18 mouse cellular contexts compared by ENCODE assay signal in genomic region chr8:71297439-71297838, GRCm38 (mm10).
"Had no signal": no experiment of that assay in that cellular context is flagged by ENCODE, and none has a peak within 500 bp of the region (broad histone marks: within the 10 kb centered on the region; RNA-seq: fewer than 3 reads in every experiment).

No protein-coding gene starts in this region.

- H3K27ac ChIP-seq: midbrain, embryonic 10.5 days; midbrain, embryonic 13.5 days; neural tube, embryonic 13.5 days had no signal

- H3K4me1 ChIP-seq: midbrain, embryonic 10.5 days; midbrain, embryonic 13.5 days; neural tube, embryonic 13.5 days had no signal

- H3K9ac ChIP-seq: lung, embryonic 14.5 days; midbrain, embryonic 13.5 days; neural tube, embryonic 13.5 days had no signal

- H3K9me3 ChIP-seq: neural tube, embryonic 13.5 days had no signal

- H3K4me3 ChIP-seq: midbrain, embryonic 10.5 days; midbrain, embryonic 13.5 days; myocyte; neural tube, embryonic 13.5 days had no signal

- H3K27me3 ChIP-seq: megakaryocyte, embryonic 14.5 days; midbrain, embryonic 13.5 days; neural tube, embryonic 13.5 days had no signal

- DNase-seq: kidney, adult 18-20 months; kidney, postnatal 14 days; kidney, postnatal 4 days; lung, embryonic 14.5 days; retina, postnatal 1 day; right cerebral cortex, postnatal 25 days; spleen, adult 18-20 months; thymus, adult 2 months; thymus, postnatal 14 days; thymus, postnatal 4 days had no signal

- ATAC-seq: lung, postnatal 0 days; midbrain, embryonic 13.5 days; midbrain, embryonic 16.5 days had no signal

- H3K4me2 ChIP-seq: liver, embryonic 11.5 days; lung, embryonic 14.5 days; midbrain, embryonic 13.5 days; neural tube, embryonic 13.5 days had no signal
